Mouse (Mus musculus): ENCODE results near the gene Gm5767.
"Not testable (repeated sequence)": the region's sequence is repeated elsewhere in the genome, so short reads cannot be mapped to it uniquely, and the experiment has no call there.

Gene Gm5767

DNA sequence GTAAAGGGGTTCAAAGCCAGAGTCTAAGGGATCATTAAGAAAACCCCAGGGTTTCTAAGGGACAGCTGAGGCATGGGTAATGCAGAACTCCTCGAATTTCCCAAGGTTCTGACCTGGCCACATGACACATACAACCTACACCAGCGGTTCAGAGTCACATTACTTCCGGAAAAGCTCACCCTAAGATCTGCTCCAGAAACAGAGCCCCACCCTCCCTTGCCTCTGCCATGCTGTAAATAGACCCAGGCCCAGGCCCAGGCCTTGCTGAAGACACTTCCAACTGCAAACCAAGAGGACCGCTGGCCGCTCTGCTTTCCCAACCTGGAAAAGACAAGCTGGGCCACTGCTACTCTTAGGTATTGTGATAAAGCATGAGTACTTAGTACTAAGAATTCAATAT lies 34.3 kb downstream of the Gm5767 start:
- no peak for DNase-seq

DNA sequence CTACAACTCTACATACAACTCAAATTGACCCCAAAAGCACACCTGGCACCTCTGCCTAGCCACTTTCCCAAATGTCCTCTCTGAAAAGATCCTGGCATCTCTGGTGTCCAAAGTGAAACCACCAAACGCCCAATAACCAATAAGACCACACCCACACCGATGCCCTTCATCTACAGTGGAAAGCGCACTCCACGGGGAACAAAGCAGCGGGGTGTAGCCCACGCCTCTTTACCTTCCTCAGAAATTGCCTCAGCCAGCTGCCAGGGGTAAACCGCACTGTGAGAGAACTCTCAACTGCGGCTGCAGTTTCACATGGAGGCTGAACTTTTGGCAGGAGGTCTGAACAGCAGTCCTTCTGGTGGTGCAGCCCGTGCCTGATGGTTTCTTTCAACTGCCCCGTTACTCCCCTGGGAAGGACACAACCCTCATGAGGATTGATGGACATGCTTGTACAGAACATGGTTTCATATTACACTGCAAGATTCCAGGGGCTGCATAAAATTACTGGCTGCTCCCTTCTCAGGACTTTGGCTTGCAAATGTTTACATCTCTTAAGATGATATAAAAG lies 35.0 kb downstream of the Gm5767 start:
- no peak for DNase-seq

DNA sequence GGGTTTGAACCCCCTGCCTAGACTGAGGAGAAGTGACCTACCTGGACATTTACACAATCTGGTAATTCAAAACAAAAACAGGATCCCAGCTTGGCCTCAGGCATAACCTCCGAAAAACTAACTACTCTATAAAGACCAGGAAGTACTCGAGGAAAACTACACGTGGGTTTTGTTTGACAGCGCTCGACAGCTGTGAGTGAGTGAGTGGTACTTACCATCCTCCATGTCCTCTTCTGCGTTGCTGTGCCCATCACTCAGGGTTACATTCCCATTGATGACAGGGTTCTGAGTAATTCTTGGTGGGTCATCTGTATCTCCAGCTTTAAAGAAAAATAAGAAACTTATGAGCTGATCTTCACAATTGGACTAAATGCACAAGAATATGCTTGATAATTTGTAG lies 35.7 kb downstream of the Gm5767 start:
- DNase-seq: no peak

DNA sequence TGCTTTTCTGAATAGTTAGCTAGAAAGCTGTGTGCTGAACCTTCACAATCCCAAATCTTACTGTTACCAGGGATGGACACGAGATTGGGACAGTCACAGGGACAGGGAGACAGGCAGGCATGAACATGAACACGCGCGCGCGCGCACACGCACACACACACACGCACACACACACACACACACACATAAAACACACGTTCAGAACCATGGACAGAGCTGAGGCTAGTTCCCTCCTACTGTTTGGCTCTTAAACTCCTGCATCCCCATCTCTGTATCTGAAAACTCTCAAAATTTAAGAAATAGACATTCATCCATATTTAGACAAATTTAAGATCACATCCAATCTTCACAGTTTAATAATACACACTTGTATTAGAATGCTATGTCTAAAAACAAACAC lies 37.2 kb downstream of the Gm5767 start:
- DNase-seq: no peak

DNA sequence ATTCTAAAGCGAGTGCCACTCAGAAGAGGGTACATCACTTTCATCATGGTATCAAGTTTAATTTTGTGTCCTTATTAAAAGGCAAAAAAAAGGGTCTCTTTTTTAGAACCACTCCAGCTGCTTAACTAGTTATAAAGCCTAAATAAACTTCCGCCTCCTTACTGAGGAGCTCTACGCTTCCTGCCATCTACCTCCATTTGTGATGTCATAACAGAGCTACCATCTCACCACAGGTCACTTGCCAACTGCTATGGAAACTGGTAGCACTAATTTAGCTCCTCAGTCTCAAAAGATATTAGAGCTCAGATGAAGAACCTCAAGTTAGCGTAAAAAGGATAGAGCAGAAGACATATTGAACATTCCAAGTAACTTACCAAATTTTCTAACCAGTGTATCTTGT lies 39.9 kb downstream of the Gm5767 start:
- no peak for DNase-seq

DNA sequence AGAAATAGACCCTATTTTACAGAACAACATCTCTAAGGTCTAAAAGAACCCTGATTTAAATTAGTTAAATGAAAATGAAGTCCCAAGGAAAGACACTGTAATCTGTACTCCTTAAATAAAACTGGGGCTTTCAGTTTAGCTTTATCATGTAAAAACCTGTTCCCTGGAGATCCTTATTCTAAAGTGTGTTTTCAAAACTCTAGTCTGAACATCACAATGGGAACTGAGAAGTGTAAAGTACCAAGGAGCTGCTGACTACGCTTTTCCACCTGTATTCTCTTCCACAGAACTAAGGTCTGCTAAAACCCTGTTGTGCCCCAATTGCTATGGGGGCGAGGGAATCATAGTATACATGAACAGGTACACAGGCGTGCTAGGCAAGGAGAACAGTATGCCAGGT lies 43.5 kb downstream of the Gm5767 start:
- DNase-seq: no peak

DNA sequence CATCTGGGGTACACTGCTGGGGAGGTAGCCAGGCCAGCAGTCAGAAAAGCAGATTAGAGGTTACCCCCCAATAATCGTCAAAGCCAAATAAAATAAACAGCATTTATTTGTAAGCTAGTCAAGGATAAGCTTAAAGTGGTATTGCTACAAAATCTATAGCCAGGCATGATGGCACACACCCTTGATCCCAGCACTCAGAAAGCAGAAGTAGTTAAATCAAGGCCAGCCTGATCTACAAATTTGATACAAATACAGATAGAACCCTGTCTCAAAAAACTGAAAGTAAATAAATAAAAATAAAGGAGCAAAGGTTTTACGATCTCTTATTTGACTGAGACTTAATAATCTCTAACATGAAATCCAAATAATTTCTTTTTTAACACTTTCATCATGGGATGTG lies 45.2 kb downstream of the Gm5767 start:
- DNase-seq: no peak

DNA sequence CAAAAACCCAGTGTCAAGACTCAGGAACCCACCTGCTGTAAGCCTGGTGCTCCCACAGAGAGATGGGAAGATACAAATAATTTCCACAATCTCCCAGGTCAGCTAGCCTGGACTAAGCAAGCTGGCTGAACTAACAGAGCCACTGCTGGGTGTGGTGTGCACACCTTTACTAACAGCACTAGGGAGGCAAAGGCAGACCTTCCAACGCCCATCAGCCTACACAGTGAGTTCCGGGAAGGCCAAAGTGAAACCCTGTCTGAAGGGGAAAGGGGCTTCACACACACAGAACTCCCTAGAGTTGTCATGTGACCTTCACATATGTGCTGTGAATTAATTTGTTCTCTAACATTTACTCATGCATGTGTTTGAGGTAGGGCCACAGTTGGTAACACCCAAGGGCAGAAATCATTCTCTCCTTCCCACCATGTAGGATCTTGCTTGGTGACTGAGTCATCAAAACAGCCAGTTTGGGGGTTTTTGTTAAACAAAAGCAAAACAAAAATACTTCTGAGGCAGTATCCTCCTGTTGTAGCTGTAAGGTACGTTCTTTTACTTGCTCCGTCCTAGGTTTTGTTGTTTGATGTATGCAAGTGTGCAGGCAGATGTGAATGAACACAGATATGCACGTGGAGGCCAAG lies 47.7 kb downstream of the Gm5767 start:
- no peak for DNase-seq

DNA sequence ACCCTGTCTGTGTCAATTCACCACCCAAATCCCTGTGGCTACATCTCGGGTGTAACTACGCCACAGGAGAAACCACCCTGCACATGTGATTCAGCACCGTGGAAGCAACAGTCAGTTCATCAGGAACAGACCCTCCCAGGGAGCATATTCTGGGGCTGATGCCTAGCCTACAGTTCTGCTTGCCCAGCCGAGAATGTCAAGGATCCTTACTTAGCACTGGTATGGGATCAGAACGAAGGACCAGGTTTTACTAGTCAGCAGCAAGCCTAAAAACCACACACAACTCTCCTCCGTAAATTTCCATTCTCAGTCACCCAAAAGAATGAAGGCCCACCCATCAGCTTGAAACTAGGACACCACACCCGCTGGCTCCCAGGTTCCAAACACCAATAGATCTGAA lies 51.1 kb downstream of the Gm5767 start:
- no peak for DNase-seq

DNA sequence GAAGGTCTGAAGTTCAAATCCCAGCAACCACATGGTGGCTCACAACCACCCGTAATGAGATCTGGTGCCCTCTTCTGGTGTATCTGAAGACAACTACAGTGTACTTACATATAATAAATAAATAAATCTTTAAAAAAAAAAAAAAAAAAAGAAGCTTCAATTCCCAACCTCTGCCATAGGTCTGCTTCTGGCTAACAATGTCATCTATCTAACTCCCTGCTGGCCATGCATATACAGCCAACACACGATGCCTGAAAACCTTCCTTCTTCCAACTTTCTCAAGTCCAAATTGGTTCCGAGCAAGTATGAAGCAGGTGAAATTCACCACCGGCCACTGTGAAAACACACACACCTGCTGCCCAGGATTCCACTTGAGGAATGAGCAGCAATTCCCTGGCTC lies 51.9 kb downstream of the Gm5767 start:
- DNase-seq: not testable (repeated sequence)
